Mouse (Mus musculus) granulocyte monocyte progenitor cell, adult 5-6 weeks (primary cell): ENCODE measurements around the gene Cldn34c2. TPM values are rescaled to one million over a fixed set of nuclear protein-coding genes. Genes with fewer than 3 reads are reported as not detected.
"Not testable (repeated sequence)": the region's sequence is repeated elsewhere in the genome, so short reads cannot be mapped to it uniquely, and the experiment has no call there.

Experiments
- ATAC-seq: replicated peaks from 2 replicates; pipeline ENCODE4 v1.8.0; 2016; ENCODE audit warnings: mild to moderate bottlenecking, moderate TSS enrichment, inconsistent platforms; ENCODE audit not compliant: poor library complexity, severe bottlenecking
- total RNA-seq, 2 experiments: library from RNA; stranded (forward) in 1 of 2; stranded (reverse) in 1 of 2; fragments of 200-712, 200-1000 nt in 1 of 2; fragments of >200 nt in 1 of 2; fragmentation: Nextera tagmentation in 1 of 2; gene quantifications; 2 replicates each; pipeline ENCODE4 v1.2.3; 2014 to 2017

Cldn34c2 gene
- total RNA-seq (2014; fragmentation: Nextera tagmentation), result 1.2 TPM in 1 of 2 replicates, not detected in the other
- total RNA-seq (2017), result not detected in 2 replicates

DNA sequence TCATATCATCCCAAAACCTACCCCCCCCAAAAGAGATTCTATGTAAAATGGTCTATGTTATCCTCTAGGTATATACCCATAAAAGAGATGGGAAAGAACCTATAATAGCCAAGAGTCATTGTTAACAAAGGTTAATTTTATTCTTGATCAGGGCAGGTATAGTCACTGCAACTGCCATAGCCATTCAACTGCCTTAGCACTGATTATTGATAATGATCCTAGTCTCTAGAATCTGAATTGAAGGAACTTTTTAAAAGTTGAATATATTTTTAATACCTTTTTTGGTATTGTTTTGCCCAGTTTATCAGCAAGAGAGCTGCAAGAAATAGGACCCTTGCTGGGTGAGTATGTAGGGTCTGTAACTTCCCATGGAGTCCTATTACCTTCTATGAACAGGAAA lies at the start of gene Cldn34c2:
Gene Cldn34c2 (plus strand): TSS at position 301 of the 400 bp plus-strand sequence.
- not testable (repeated sequence) for ATAC-seq

- not testable (repeated sequence) for ATAC-seq
Measured at GRCm38 (mm10) chrX:123551378-123551777, 30.1 kb upstream of the Cldn34c2 start.

GRCm38 (mm10) chrX:123612158-123612828 lies 30.8 kb downstream of the Cldn34c2 start:
- peak; percentile 100 for ATAC-seq

Other genes starting within 250 kb of the Cldn34c2 start
- gene Gm17467, start 123.1 kb downstream of the Cldn34c2 start, total RNA-seq (2014; fragmentation: Nextera tagmentation), result not detected in 2 replicates
- gene Gm17467, start 123.1 kb downstream of the Cldn34c2 start, total RNA-seq (2017), result not detected in 2 replicates
- gene Cldn34c3, start 212.0 kb downstream of the Cldn34c2 start, total RNA-seq (2014; fragmentation: Nextera tagmentation), result not detected in 2 replicates
- gene Cldn34c3, start 212.0 kb downstream of the Cldn34c2 start, total RNA-seq (2017), result not detected in 2 replicates